Mouse (Mus musculus) forebrain, embryonic 13.5 days (tissue): ENCODE results near the gene Itgb5. TPM values are rescaled to one million over a fixed set of nuclear protein-coding genes. Genes with fewer than 3 reads are reported as not detected.

Source experiments
- ATAC-seq: fragments of 200-750 bp; cut with Nextera tagmentation; 2 replicates; pipeline ENCODE4 v1.8.0; 2017
- H3K27ac ChIP-seq: fragments of 300-500 bp; sonication (generic); 2 replicates; pipeline ENCODE4 v1.5.1; 2015; ENCODE audit warnings: inconsistent platforms, mild to moderate bottlenecking, moderate library complexity
- H3K27me3 ChIP-seq: fragments of 300-500 bp; sonication (generic); 2 replicates; pipeline ENCODE4 v1.6.1; 2015; ENCODE audit warnings: mild to moderate bottlenecking, inconsistent platforms
- H3K36me3 ChIP-seq: fragments of 300-500 bp; sonication (generic); 2 replicates; pipeline ENCODE4 v1.6.1; 2015; ENCODE audit warnings: mild to moderate bottlenecking, inconsistent platforms; ENCODE audit not compliant: poor library complexity, severe bottlenecking
- H3K4me1 ChIP-seq: fragments of 300-500 bp; sonication (generic); 2 replicates; pipeline ENCODE4 v1.6.1; 2015; ENCODE audit warnings: inconsistent platforms
- H3K4me2 ChIP-seq: fragments of 300-500 bp; sonication (generic); 2 replicates; pipeline ENCODE4 v1.6.1; 2015; ENCODE audit warnings: inconsistent platforms, mild to moderate bottlenecking, moderate library complexity
- H3K4me3 ChIP-seq: fragments of 300-500 bp; sonication (generic); 2 replicates; pipeline ENCODE4 v1.5.1; 2015; ENCODE audit warnings: mild to moderate bottlenecking, inconsistent platforms
- H3K9ac ChIP-seq: fragments of 300-500 bp; sonication (generic); 2 replicates; pipeline ENCODE4 v1.6.1; 2015; ENCODE audit warnings: mild to moderate bottlenecking, inconsistent platforms
- H3K9me3 ChIP-seq: fragments of 300-500 bp; sonication (generic); replicated peaks from 2 replicates; pipeline ENCODE4 v1.6.1; 2016; ENCODE audit warnings: inconsistent platforms
- WGBS: fragments of 180-500 bp; shearing (Covaris S2); methylation state at CpG from one replicate; pipeline ENCODE4 v1.1.7; 2015; 5-methylcytosine and 5-hydroxymethylcytosine counted together
- polyA plus RNA-seq: library from polyadenylated mRNA; unstranded; fragments of >200 nt; fragmentation: Nextera tagmentation; extraction: Ambion mirVana; gene quantifications from 2 replicates; pipeline ENCODE4 v1.2.1, GENCODE M21; 2015

Itgb5 gene
- polyA plus RNA-seq, 1 experiment from 2014 or later = 2.5 TPM

- H3K9ac ChIP-seq = no peak overlapping the region
- peaks cover 35% of the 10 kb centered on the region for H3K4me1 ChIP-seq
- H3K9me3 ChIP-seq = no peaks in the 10 kb centered on the region
- no peak overlapping the region for H3K4me2 ChIP-seq
- ATAC-seq = no peak
- no peaks in the 10 kb centered on the region for H3K36me3 ChIP-seq
- no peak overlapping the region for H3K27ac ChIP-seq
- no peaks in the 10 kb centered on the region for H3K27me3 ChIP-seq
- WGBS = 82% methylated on average over 11 of the region's 11 CpGs
- H3K4me3 ChIP-seq = no peak overlapping the region
These were observed 55.6 kb downstream of the Itgb5 start for GRCm38 (mm10) chr16:33885021-33885471.

DNA sequence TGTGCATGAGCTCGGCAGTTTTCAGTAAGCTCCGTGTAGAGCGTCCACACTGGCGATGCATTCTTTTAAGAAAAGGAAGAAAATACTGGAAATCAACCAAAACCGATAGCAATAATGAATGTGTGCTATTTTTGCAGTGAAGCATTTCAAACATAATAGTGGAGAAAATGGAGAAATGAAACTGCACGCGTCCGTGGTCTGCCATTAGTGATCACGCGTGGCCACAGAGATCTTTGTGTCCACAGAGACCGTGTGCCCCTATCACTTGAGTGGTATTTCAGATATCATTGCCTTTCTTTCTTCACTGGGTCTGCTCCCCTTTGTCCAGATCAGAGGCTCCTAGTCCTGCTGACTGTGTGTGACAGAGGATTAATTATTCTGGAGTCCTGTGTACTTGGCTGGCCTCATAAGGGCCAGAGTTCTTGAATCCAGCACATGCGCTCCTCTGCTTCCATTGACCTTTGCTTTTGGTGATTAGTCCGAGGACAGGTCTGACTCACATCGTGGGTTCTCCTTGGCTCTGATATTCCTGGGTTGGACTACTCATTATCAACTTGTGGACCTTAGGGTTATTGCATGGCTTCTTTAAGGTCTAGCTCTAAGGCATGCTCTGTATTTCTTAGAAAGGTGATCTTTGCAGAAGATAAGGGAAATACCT, 56.3 kb downstream of the Itgb5 start:
- H3K9me3 ChIP-seq = no peaks in the 10 kb centered on the region
- peaks cover 35% of the 10 kb centered on the region for H3K4me1 ChIP-seq
- H3K27ac ChIP-seq = no peak overlapping the region
- WGBS = 91% methylated on average over 14 of the region's 14 CpGs
- no peaks in the 10 kb centered on the region for H3K36me3 ChIP-seq
- H3K27me3 ChIP-seq = no peaks in the 10 kb centered on the region
- no peak for ATAC-seq
- H3K9ac ChIP-seq = no peak overlapping the region
- no peak overlapping the region for H3K4me2 ChIP-seq
- H3K4me3 ChIP-seq = no peak overlapping the region

DNA sequence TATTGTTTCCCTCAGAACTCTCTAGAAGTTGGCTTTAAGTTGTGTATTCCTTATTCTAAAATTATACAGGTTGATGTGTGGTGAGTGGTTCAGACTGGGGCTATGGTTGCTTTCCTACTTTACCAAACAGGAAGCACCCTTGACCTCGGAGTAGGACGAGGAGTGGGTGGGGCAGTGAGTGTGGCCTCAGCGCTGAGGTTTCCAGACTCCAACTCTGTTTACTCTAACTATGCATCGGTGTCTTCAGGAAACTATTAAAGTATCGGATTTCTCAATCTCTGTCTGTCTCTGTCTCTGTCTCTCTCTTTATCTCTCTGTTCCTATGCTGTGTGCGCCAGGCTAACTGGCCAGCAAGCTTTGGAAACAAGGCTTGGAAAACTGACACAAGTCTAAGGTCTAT, 57.2 kb downstream of the Itgb5 start:
- WGBS = 82% methylated on average over 6 of the region's 6 CpGs
- no peak for ATAC-seq

DNA sequence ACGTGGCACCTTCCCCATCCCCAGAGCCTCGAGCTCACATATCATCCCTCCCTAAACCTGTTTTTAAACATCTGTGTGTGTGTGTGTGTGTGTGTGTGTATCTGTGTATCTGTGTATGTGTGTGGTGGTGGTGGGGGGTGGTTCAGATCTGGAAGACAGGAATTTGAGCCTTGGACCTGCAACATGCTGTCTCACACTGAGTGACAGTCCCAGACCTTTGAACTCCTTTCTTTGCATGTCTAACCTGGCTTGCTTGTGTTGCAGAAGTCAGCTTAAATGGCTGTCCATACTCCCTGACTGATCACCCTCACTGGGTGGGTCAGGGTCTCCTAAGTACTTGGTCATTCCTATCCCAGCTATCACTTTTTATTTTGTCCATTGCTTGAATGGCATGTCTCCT, 58.5 kb downstream of the Itgb5 start:
- WGBS = 81% methylated on average over 2 of the region's 2 CpGs
- H3K27ac ChIP-seq = no peak overlapping the region
- H3K4me3 ChIP-seq = no peak overlapping the region
- peaks cover 44% of the 10 kb centered on the region for H3K4me1 ChIP-seq
- H3K36me3 ChIP-seq = no peaks in the 10 kb centered on the region
- no peak for ATAC-seq
- no peaks in the 10 kb centered on the region for H3K27me3 ChIP-seq
- no peaks in the 10 kb centered on the region for H3K9me3 ChIP-seq
- H3K9ac ChIP-seq = no peak overlapping the region
- H3K4me2 ChIP-seq = no peak overlapping the region

More for the DNA sequence above, 57.2 kb downstream of the Itgb5 start:
- Histone ChIP-seq H3K27ac (no peak overlapping the region), H3K9ac (no peak overlapping the region), H3K4me1 (peaks cover 43% of the 10 kb centered on the region), H3K27me3 (no peaks in the 10 kb centered on the region), H3K4me2 (no peak overlapping the region), H3K36me3 (no peaks in the 10 kb centered on the region), H3K9me3 (no peaks in the 10 kb centered on the region), H3K4me3 (no peak overlapping the region)

DNA sequence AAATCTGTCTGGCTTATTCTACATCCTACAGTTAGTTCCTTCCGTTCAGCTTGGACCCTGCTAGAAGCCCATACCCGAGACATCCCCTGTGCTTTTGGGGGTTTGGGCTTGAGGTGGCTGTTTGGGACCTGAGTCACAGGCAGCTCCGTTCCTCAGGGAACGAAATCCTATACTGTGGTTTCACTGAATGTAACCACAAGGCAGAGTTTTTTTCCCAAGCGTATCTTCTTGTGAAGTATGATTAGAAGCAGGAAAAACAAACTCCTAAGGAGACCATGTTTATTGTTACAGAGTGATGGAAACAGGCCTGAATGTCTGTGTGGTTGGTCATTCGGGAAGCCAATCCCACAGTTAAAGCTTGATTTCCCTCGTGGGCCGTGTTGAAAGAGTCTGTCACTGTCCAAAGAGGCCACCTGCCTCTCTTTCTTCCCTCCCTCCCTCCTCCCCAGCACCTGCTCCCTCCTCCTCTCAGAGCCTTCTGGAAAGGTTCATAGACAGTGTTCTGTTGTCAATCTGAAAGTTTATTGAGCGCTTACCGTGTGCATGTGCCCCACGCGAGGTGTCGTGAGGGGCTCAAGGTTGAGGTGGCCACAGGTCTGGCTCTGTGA, 59.6 kb downstream of the Itgb5 start:
- WGBS = 86% methylated on average over 13 of the region's 13 CpGs
- Histone ChIP-seq H3K9me3 (no peaks in the 10 kb centered on the region), H3K36me3 (no peaks in the 10 kb centered on the region), H3K27me3 (no peaks in the 10 kb centered on the region), H3K4me1 (peaks cover 33% of the 10 kb centered on the region), H3K9ac (no peak overlapping the region), H3K4me3 (no peak overlapping the region), H3K27ac (no peak overlapping the region), H3K4me2 (no peak overlapping the region)
- ATAC-seq = no peak

- H3K4me1 ChIP-seq = peaks cover 19% of the 10 kb centered on the region
- ATAC-seq = no peak
- H3K9ac ChIP-seq = no peak overlapping the region
- H3K36me3 ChIP-seq = no peaks in the 10 kb centered on the region
- no peak overlapping the region for H3K27ac ChIP-seq
- H3K27me3 ChIP-seq = no peaks in the 10 kb centered on the region
- H3K4me2 ChIP-seq = no peak overlapping the region
- H3K4me3 ChIP-seq = no peak overlapping the region
- H3K9me3 ChIP-seq = no peaks in the 10 kb centered on the region
- 85% methylated on average over 8 of the region's 8 CpGs for WGBS
These were observed 61.6 kb downstream of the Itgb5 start for GRCm38 (mm10) chr16:33891099-33891498.

GRCm38 (mm10) chr16:33891561-33892281, 62.3 kb downstream of the Itgb5 start:
- H3K27ac ChIP-seq = no peak overlapping the region
- no peak overlapping the region for H3K4me3 ChIP-seq
- no peaks in the 10 kb centered on the region for H3K36me3 ChIP-seq
- no peaks in the 10 kb centered on the region for H3K27me3 ChIP-seq
- no peak overlapping the region for H3K9ac ChIP-seq
- H3K9me3 ChIP-seq = no peaks in the 10 kb centered on the region
- H3K4me1 ChIP-seq = peaks cover 19% of the 10 kb centered on the region
- no peak for ATAC-seq
- 48% methylated on average over 14 of the region's 14 CpGs for WGBS
- no peak overlapping the region for H3K4me2 ChIP-seq

GRCm38 (mm10) chr16:33892539-33892938, 63.1 kb downstream of the Itgb5 start:
- no peak overlapping the region for H3K4me3 ChIP-seq
- WGBS = 64% methylated on average over 6 of the region's 6 CpGs
- no peaks in the 10 kb centered on the region for H3K27me3 ChIP-seq
- peaks cover 19% of the 10 kb centered on the region for H3K4me1 ChIP-seq
- H3K9me3 ChIP-seq = no peaks in the 10 kb centered on the region
- no peak for ATAC-seq
- H3K4me2 ChIP-seq = no peak overlapping the region
- no peak overlapping the region for H3K27ac ChIP-seq
- H3K9ac ChIP-seq = no peak overlapping the region
- no peaks in the 10 kb centered on the region for H3K36me3 ChIP-seq

GRCm38 (mm10) chr16:33893796-33894195, 64.3 kb downstream of the Itgb5 start:
- Histone ChIP-seq H3K36me3 (no peaks in the 10 kb centered on the region), H3K4me2 (no peak overlapping the region), H3K27ac (no peak overlapping the region), H3K4me1 (peaks cover 19% of the 10 kb centered on the region), H3K27me3 (no peaks in the 10 kb centered on the region), H3K4me3 (no peak overlapping the region), H3K9me3 (no peaks in the 10 kb centered on the region), H3K9ac (no peak overlapping the region)
- WGBS = 92% methylated on average over 4 of the region's 4 CpGs
- ATAC-seq = no peak

DNA sequence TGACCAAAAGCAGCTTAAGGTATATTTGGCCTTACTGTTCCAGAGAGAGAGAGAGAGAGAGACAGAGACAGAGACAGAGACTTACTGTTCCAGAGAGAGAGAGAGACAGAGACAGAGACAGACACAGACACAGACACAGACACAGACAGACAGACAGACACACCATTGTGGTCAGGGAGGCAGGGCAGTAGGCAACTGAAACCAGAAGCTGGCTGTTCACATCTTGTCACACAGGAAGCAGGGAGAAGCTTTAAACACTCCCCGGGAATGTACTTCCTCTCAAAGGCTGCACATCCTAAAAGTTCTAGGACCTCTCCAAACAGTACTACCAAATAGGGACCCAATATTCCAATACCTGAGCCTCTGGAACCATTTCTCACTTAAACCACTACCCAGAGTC, 65.0 kb downstream of the Itgb5 start:
- WGBS = 91% methylated on average over 1 of the region's 1 CpGs
- H3K4me2 ChIP-seq = no peak overlapping the region
- H3K4me3 ChIP-seq = no peak overlapping the region
- no peaks in the 10 kb centered on the region for H3K9me3 ChIP-seq
- ATAC-seq = no peak
- H3K4me1 ChIP-seq = peaks cover 19% of the 10 kb centered on the region
- no peak overlapping the region for H3K27ac ChIP-seq
- no peaks in the 10 kb centered on the region for H3K27me3 ChIP-seq
- H3K36me3 ChIP-seq = no peaks in the 10 kb centered on the region
- H3K9ac ChIP-seq = no peak overlapping the region

- no peak overlapping the region for H3K27ac ChIP-seq
- no peaks in the 10 kb centered on the region; the same call in 1 of the 2 replicates for H3K27me3 ChIP-seq
- no peaks in the 10 kb centered on the region for H3K36me3 ChIP-seq
- no peak overlapping the region for H3K9ac ChIP-seq
- WGBS = 78% methylated on average over 7 of the region's 7 CpGs
- H3K4me2 ChIP-seq = no peak overlapping the region
- peaks cover 19% of the 10 kb centered on the region for H3K4me1 ChIP-seq
- no peak for ATAC-seq
- no peaks in the 10 kb centered on the region for H3K9me3 ChIP-seq
- no peak overlapping the region for H3K4me3 ChIP-seq
These were observed 66.2 kb downstream of the Itgb5 start for GRCm38 (mm10) chr16:33895690-33896089.

- 96% methylated on average over 7 of the region's 7 CpGs for WGBS
- Histone ChIP-seq H3K27me3 (no peaks in the 10 kb centered on the region; the same call in 1 of the 2 replicates), H3K27ac (no peak overlapping the region), H3K36me3 (no peaks in the 10 kb centered on the region), H3K4me3 (no peak overlapping the region), H3K4me1 (peaks cover 9% of the 10 kb centered on the region), H3K4me2 (no peak overlapping the region), H3K9me3 (no peaks in the 10 kb centered on the region), H3K9ac (no peak overlapping the region)
- ATAC-seq = no peak
These were observed 67.3 kb downstream of the Itgb5 start for GRCm38 (mm10) chr16:33896801-33897200.
